Comparison of ENCODE assay signal across 7 mouse cellular contexts in genomic region chrX:71364062-71364461, GRCm38 (mm10). TPM values are rescaled to one million over a fixed set of nuclear protein-coding genes. Genes with fewer than 3 reads are reported as not detected.
A peak's percentile ranks its signal among the peaks of the same experiment; 100 is the strongest.
DNase-seq lines count a peak whose midpoint lies in the region; ATAC-seq and TF ChIP-seq lines count a peak whose summit lies in the region.

No protein-coding gene starts in this region.

- no peaks in the 10 kb centered on the region for H3K36me3 ChIP-seq in lung, embryonic 15.5 days
- no peaks in the 10 kb centered on the region for H3K36me3 ChIP-seq in forebrain, embryonic 14.5 days (ENCODE audit: control insufficient read depth, insufficient read depth, low read length)
- no peaks in the 10 kb centered on the region for H3K36me3 ChIP-seq in limb, embryonic 10.5 days
- H3K36me3 ChIP-seq in small intestine, adult 2 months (ENCODE audit: control insufficient read depth, insufficient read depth, low read length) = no peaks in the 10 kb centered on the region

- DNase-seq in lung, postnatal 25 days (ENCODE audit: low spot score) = no peak
- DNase-seq in forebrain, embryonic 14.5 days (ENCODE audit: low spot score) = no peak
- no peak for DNase-seq in limb, embryonic 10.5 days (ENCODE audit: low spot score)
- no peak for DNase-seq in adrenal gland, adult 18-20 months (ENCODE audit: low spot score in 2 of 2)

- ATAC-seq in lung, embryonic 15.5 days (ENCODE audit: borderline replicate concordance, extremely low read depth, low FRiP score, low TSS enrichment) = no peak
- no peak for ATAC-seq in forebrain, embryonic 14.5 days
- ATAC-seq in granulocyte monocyte progenitor cell, adult 5-6 weeks (replicated peaks; ENCODE audit: poor library complexity, severe bottlenecking) = no peak

- no peaks in the 10 kb centered on the region for H3K27me3 ChIP-seq in lung, embryonic 15.5 days
- no peaks in the 10 kb centered on the region for H3K27me3 ChIP-seq in forebrain, embryonic 14.5 days (replicated peaks; ENCODE audit: control insufficient read depth, insufficient read depth, low read length)
- peaks cover 5% of the 10 kb centered on the region; the same call in 1 of the 2 replicates for H3K27me3 ChIP-seq in limb, embryonic 10.5 days (ENCODE audit: low read depth, poor library complexity, severe bottlenecking)
- H3K27me3 ChIP-seq in small intestine, adult 2 months (ENCODE audit: control insufficient read depth, insufficient read depth, low read length) = no peaks in the 10 kb centered on the region

- no peaks in the 10 kb centered on the region for H3K4me1 ChIP-seq in lung, embryonic 15.5 days
- no peaks in the 10 kb centered on the region for H3K4me1 ChIP-seq in forebrain, embryonic 14.5 days (ENCODE audit: control insufficient read depth, insufficient read depth, low read length)
- H3K4me1 ChIP-seq in limb, embryonic 10.5 days = no peaks in the 10 kb centered on the region
- H3K4me1 ChIP-seq in small intestine, adult 2 months (ENCODE audit: control insufficient read depth, insufficient read depth, insufficient read length, low read length) = peaks cover 6% of the 10 kb centered on the region; the same call in 1 of the 2 replicates

- H3K27ac ChIP-seq in lung, embryonic 15.5 days = no peak overlapping the region
- no peak overlapping the region for H3K27ac ChIP-seq in forebrain, embryonic 14.5 days (ENCODE audit: low read depth, low read length)
- no peak overlapping the region for H3K27ac ChIP-seq in limb, embryonic 10.5 days
- H3K27ac ChIP-seq in small intestine, adult 2 months (ENCODE audit: insufficient read depth, low read depth, low read length) = peak overlapping the region; percentile 53; the same call in 1 of the 2 replicates

- no peaks in the 10 kb centered on the region for H3K9me3 ChIP-seq in lung, embryonic 15.5 days
- H3K9me3 ChIP-seq in forebrain, embryonic 14.5 days (replicated peaks; ENCODE audit: control insufficient read depth, low read length) = no peaks in the 10 kb centered on the region
- H3K9me3 ChIP-seq in limb, embryonic 10.5 days (replicated peaks) = no peaks in the 10 kb centered on the region

- no peak for TF ChIP-seq CTCF in small intestine, adult 2 months (IDR thresholded peaks at IDR 0.05; ENCODE audit: extremely low read depth, insufficient read length, insufficient replicate concordance, low read depth, low read length)

- H3K9ac ChIP-seq in lung, embryonic 15.5 days = no peak overlapping the region
- H3K9ac ChIP-seq in forebrain, embryonic 14.5 days (ENCODE audit: low read length) = no peak overlapping the region

- no peak for TF ChIP-seq POLR2A in small intestine, adult 2 months (IDR thresholded peaks at IDR 0.05; ENCODE audit: low read depth, low read length)

- 54% methylated on average over 5 of the region's 5 CpGs for WGBS in lung, embryonic 15.5 days
- WGBS in forebrain, embryonic 14.5 days = 77% methylated on average over 5 of the region's 5 CpGs
- 74% methylated on average over 5 of the region's 5 CpGs for WGBS in limb, embryonic 10.5 days
- WGBS in small intestine, adult 2 months = 31% methylated on average over 5 of the region's 5 CpGs

- H3K4me3 ChIP-seq in lung, embryonic 15.5 days = peak overlapping the region; percentile 64
- peak overlapping the region; percentile 51 for H3K4me3 ChIP-seq in forebrain, embryonic 14.5 days (ENCODE audit: low read depth, low read length)
- peak overlapping the region; percentile 64 for H3K4me3 ChIP-seq in limb, embryonic 10.5 days
- H3K4me3 ChIP-seq in small intestine, adult 2 months (ENCODE audit: low read depth, low read length) = peak overlapping the region; percentile 87

- H3K4me2 ChIP-seq in lung, embryonic 15.5 days = peak overlapping the region; percentile 70
- peak overlapping the region; percentile 52 for H3K4me2 ChIP-seq in forebrain, embryonic 14.5 days (ENCODE audit: low read length)

RNA-seq across cellular contexts. Expression of gene Mtmr1, which starts 0.5 kb away (rescaled TPM):
- polyA plus RNA-seq in lung, embryonic 15.5 days (2015; fragmentation: Nextera tagmentation; extraction: Ambion mirVana) = 8.3 and 8.4 TPM in 2 replicates
- polyA plus RNA-seq in forebrain, embryonic 14.5 days (2014; fragmentation: Nextera tagmentation; extraction: Ambion mirVana) = 19.7 and 20.2 TPM in 2 replicates
- 4.5 and 6.0 TPM in 2 replicates for polyA plus RNA-seq in limb, embryonic 10.5 days (2016; fragmentation: Nextera tagmentation; extraction: Ambion mirVana)
- polyA plus RNA-seq in small intestine, adult 2 months (2012; rRNA removed) = 3.8 and 4.6 TPM in 2 replicates
- total RNA-seq in adrenal gland, adult 18-20 months (2021) = 10 to 100 TPM; 23.0 to 32.3 TPM
- total RNA-seq in granulocyte monocyte progenitor cell, adult 5-6 weeks (2014; fragmentation: Nextera tagmentation) = 44.9 and 49.7 TPM in 2 replicates
- 44.3 and 45.2 TPM in 2 replicates for total RNA-seq in granulocyte monocyte progenitor cell, adult 5-6 weeks (2017)
